Mouse (Mus musculus) megakaryocyte, embryonic 14.5 days (primary cell): Measurements from ENCODE around the gene Pkd1.

ENCODE experiments used
- FLI1 ChIP-seq: IDR thresholded peaks from 2 replicates; pipeline ENCODE4 v1.6.1; 2012; ENCODE audit warnings: low read length, inconsistent platforms, mixed read lengths
- GATA1 ChIP-seq: IDR thresholded peaks from 3 replicates; pipeline ENCODE4 v1.6.1; 2012; ENCODE audit warnings: mixed read lengths, low read length, inconsistent platforms, borderline replicate concordance

- TF ChIP-seq GATA1 (no peak), FLI1 (no peak)
Observed at GRCm38 (mm10) chr17:24596471-24597183, 47.0 kb downstream of the Pkd1 start.
